Mouse (Mus musculus) cerebellum, adult 2 months (tissue): ENCODE results near the gene Nxf1.

Experiments
- CTCF ChIP-seq: fragments of 200-500 bp; IDR thresholded peaks from 2 replicates; pipeline ENCODE4 v1.5.1; 2011; ENCODE audit warnings: low read depth, mild to moderate bottlenecking, control low read depth, low read length, moderate library complexity, borderline replicate concordance; ENCODE audit not compliant: insufficient read depth
- POLR2A ChIP-seq: fragments of 200-500 bp; IDR thresholded peaks from 2 replicates; pipeline ENCODE4 v1.6.1; 2011; ENCODE audit warnings: low read length, control low read depth, borderline replicate concordance; ENCODE audit not compliant: insufficient read depth

- TF ChIP-seq CTCF, result no peak
- TF ChIP-seq POLR2A, result no peak
Measured at GRCm38 (mm10) chr19:8711949-8712869, 44.7 kb upstream of the Nxf1 start.
